Mouse (Mus musculus): ENCODE measurements around the gene Ctnnd2. TPM values are rescaled to one million over a fixed set of nuclear protein-coding genes. Genes with fewer than 3 reads are reported as not detected.

Gene Ctnnd2
- polyA plus RNA-seq, 1 experiment from 2014 or later, result 1.4 TPM

- no peaks in the 10 kb centered on the region for H3K27me3 ChIP-seq (replicated peaks)
- H3K9me3 ChIP-seq (replicated peaks), result no peaks in the 10 kb centered on the region
- 44% methylated on average over 2 of the region's 2 CpGs for WGBS
- no peaks in the 10 kb centered on the region for H3K36me3 ChIP-seq
- no peaks in the 10 kb centered on the region; the same call in 1 of the 2 replicates for H3K4me1 ChIP-seq (replicated peaks)
- no peak overlapping the region for H3K27ac ChIP-seq (ENCODE audit: poor library complexity, severe bottlenecking)
- no peak overlapping the region for H3K9ac ChIP-seq
- H3K4me2 ChIP-seq, result no peak overlapping the region
- ATAC-seq (ENCODE audit: insufficient number of reproducible peaks, low FRiP score), result no peak
- H3K4me3 ChIP-seq, result no peak overlapping the region
Measured at GRCm38 (mm10) chr15:30333336-30334310, 161.2 kb downstream of the Ctnnd2 start.

- Histone ChIP-seq H3K4me2 (no peak overlapping the region), H3K36me3 (no peaks in the 10 kb centered on the region), H3K9ac (no peak overlapping the region), H3K9me3 (replicated peaks) (no peaks in the 10 kb centered on the region), H3K4me1 (replicated peaks) (no peaks in the 10 kb centered on the region; the same call in 1 of the 2 replicates), H3K4me3 (no peak overlapping the region), H3K27ac (ENCODE audit: poor library complexity, severe bottlenecking) (no peak overlapping the region), H3K27me3 (replicated peaks) (no peaks in the 10 kb centered on the region)
- 41% methylated on average over 6 of the region's 6 CpGs for WGBS
- ATAC-seq (ENCODE audit: insufficient number of reproducible peaks, low FRiP score), result no peak
Measured at GRCm38 (mm10) chr15:30338585-30339197, 166.3 kb downstream of the Ctnnd2 start.

- 83% methylated on average over 5 of the region's 5 CpGs for WGBS
- no peak for ATAC-seq (ENCODE audit: insufficient number of reproducible peaks, low FRiP score)
- Histone ChIP-seq H3K9me3 (replicated peaks) (no peaks in the 10 kb centered on the region; the same call in 1 of the 2 replicates), H3K36me3 (no peaks in the 10 kb centered on the region), H3K27me3 (replicated peaks) (no peaks in the 10 kb centered on the region), H3K9ac (no peak overlapping the region), H3K4me3 (no peak overlapping the region), H3K4me2 (no peak overlapping the region), H3K4me1 (replicated peaks) (no peaks in the 10 kb centered on the region), H3K27ac (ENCODE audit: poor library complexity, severe bottlenecking) (no peak overlapping the region)
Measured at GRCm38 (mm10) chr15:30345754-30346153, 173.4 kb downstream of the Ctnnd2 start.

- no peaks in the 10 kb centered on the region for H3K27me3 ChIP-seq (replicated peaks)
- H3K4me3 ChIP-seq, result no peak overlapping the region
- ATAC-seq (ENCODE audit: insufficient number of reproducible peaks, low FRiP score), result no peak
- H3K36me3 ChIP-seq, result no peaks in the 10 kb centered on the region
- WGBS, result 80% methylated on average over 1 of the region's 1 CpGs
- no peaks in the 10 kb centered on the region for H3K9me3 ChIP-seq (replicated peaks)
- H3K4me1 ChIP-seq (replicated peaks), result no peaks in the 10 kb centered on the region
- H3K4me2 ChIP-seq, result no peak overlapping the region
- no peak overlapping the region for H3K9ac ChIP-seq
- no peak overlapping the region for H3K27ac ChIP-seq (ENCODE audit: poor library complexity, severe bottlenecking)
Measured at GRCm38 (mm10) chr15:30364491-30364890, 192.1 kb downstream of the Ctnnd2 start.

GRCm38 (mm10) chr15:30369997-30370396 is 197.6 kb downstream of the Ctnnd2 start:
- H3K9ac ChIP-seq, result no peak overlapping the region
- 78% methylated on average over 7 of the region's 7 CpGs for WGBS
- no peak for ATAC-seq (ENCODE audit: insufficient number of reproducible peaks, low FRiP score)

GRCm38 (mm10) chr15:30371151-30371550 is 198.8 kb downstream of the Ctnnd2 start:
- Histone ChIP-seq H3K27me3 (replicated peaks) (no peaks in the 10 kb centered on the region), H3K4me1 (replicated peaks) (no peaks in the 10 kb centered on the region), H3K9me3 (replicated peaks) (no peaks in the 10 kb centered on the region), H3K9ac (no peak overlapping the region), H3K36me3 (no peaks in the 10 kb centered on the region), H3K27ac (ENCODE audit: poor library complexity, severe bottlenecking) (no peak overlapping the region), H3K4me2 (no peak overlapping the region), H3K4me3 (no peak overlapping the region)
- WGBS, result 77% methylated on average over 2 of the region's 2 CpGs
- no peak for ATAC-seq (ENCODE audit: insufficient number of reproducible peaks, low FRiP score)

More at GRCm38 (mm10) chr15:30369997-30370396, 197.6 kb downstream of the Ctnnd2 start:
- Histone ChIP-seq H3K27me3 (replicated peaks) (no peaks in the 10 kb centered on the region), H3K4me1 (replicated peaks) (no peaks in the 10 kb centered on the region), H3K4me3 (no peak overlapping the region), H3K9me3 (replicated peaks) (no peaks in the 10 kb centered on the region), H3K4me2 (no peak overlapping the region), H3K27ac (ENCODE audit: poor library complexity, severe bottlenecking) (no peak overlapping the region), H3K36me3 (no peaks in the 10 kb centered on the region)

GRCm38 (mm10) chr15:30373654-30374215 is 201.3 kb downstream of the Ctnnd2 start:
- ATAC-seq (ENCODE audit: insufficient number of reproducible peaks, low FRiP score), result no peak
- WGBS, result 80% methylated on average over 6 of the region's 6 CpGs
- H3K27ac ChIP-seq (ENCODE audit: poor library complexity, severe bottlenecking), result no peak overlapping the region

DNA sequence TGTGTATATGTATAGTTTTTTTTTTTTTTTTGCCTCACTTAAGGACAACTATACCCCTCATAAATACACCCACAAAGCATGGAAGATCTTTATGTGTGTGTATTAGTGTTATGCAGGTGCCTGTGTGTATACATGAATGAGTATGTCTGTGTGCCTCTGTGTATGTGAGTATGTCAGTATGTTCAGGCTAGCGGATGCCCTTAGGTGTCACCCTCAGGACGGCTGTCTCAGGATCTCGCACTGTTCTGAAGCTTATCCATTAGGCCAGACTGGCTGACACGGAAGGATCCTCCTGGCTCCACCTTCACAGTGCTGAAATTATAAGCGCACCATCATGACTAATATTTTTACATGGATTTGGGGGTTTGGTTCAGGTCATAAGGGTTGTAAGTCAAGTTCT is 202.5 kb downstream of the Ctnnd2 start:
- Histone ChIP-seq H3K27ac (ENCODE audit: poor library complexity, severe bottlenecking) (no peak overlapping the region), H3K36me3 (no peaks in the 10 kb centered on the region), H3K27me3 (replicated peaks) (no peaks in the 10 kb centered on the region), H3K9me3 (replicated peaks) (no peaks in the 10 kb centered on the region), H3K4me1 (replicated peaks) (no peaks in the 10 kb centered on the region), H3K9ac (no peak overlapping the region), H3K4me3 (no peak overlapping the region), H3K4me2 (no peak overlapping the region)
- 81% methylated on average over 5 of the region's 5 CpGs for WGBS
- no peak for ATAC-seq (ENCODE audit: insufficient number of reproducible peaks, low FRiP score)

More at GRCm38 (mm10) chr15:30373654-30374215, 201.3 kb downstream of the Ctnnd2 start:
- no peaks in the 10 kb centered on the region for H3K27me3 ChIP-seq (replicated peaks)
- no peak overlapping the region for H3K4me2 ChIP-seq
- H3K9ac ChIP-seq, result no peak overlapping the region
- H3K9me3 ChIP-seq (replicated peaks), result no peaks in the 10 kb centered on the region
- no peaks in the 10 kb centered on the region for H3K36me3 ChIP-seq
- H3K4me3 ChIP-seq, result no peak overlapping the region
- H3K4me1 ChIP-seq (replicated peaks), result no peaks in the 10 kb centered on the region

GRCm38 (mm10) chr15:30383075-30383842 is 210.9 kb downstream of the Ctnnd2 start:
- H3K4me2 ChIP-seq, result peak overlapping the region; percentile 21
- no peak for ATAC-seq (ENCODE audit: insufficient number of reproducible peaks, low FRiP score)

GRCm38 (mm10) chr15:30384386-30384785 is 212.0 kb downstream of the Ctnnd2 start:
- Histone ChIP-seq H3K9me3 (replicated peaks) (no peaks in the 10 kb centered on the region), H3K27me3 (replicated peaks) (no peaks in the 10 kb centered on the region), H3K9ac (no peak overlapping the region), H3K4me1 (replicated peaks) (peaks cover 6% of the 10 kb centered on the region), H3K4me3 (no peak overlapping the region), H3K4me2 (no peak overlapping the region), H3K36me3 (no peaks in the 10 kb centered on the region), H3K27ac (ENCODE audit: poor library complexity, severe bottlenecking) (no peak overlapping the region)
- ATAC-seq (ENCODE audit: insufficient number of reproducible peaks, low FRiP score), result no peak
- 83% methylated on average over 5 of the region's 5 CpGs for WGBS

More at GRCm38 (mm10) chr15:30383075-30383842, 210.9 kb downstream of the Ctnnd2 start:
- Histone ChIP-seq H3K9ac (no peak overlapping the region), H3K27me3 (replicated peaks) (no peaks in the 10 kb centered on the region), H3K4me3 (no peak overlapping the region), H3K4me1 (replicated peaks) (peaks cover 6% of the 10 kb centered on the region), H3K27ac (ENCODE audit: poor library complexity, severe bottlenecking) (no peak overlapping the region), H3K36me3 (no peaks in the 10 kb centered on the region), H3K9me3 (replicated peaks) (no peaks in the 10 kb centered on the region)
- 21% methylated on average over 9 of the region's 9 CpGs for WGBS
